Mouse (Mus musculus): ENCODE data around the gene Fgr.
A peak's percentile ranks its signal among the peaks of the same experiment; 100 is the strongest.
"Not testable (repeated sequence)": the region's sequence is repeated elsewhere in the genome, so short reads cannot be mapped to it uniquely, and the experiment has no call there.

Gene Fgr

DNA sequence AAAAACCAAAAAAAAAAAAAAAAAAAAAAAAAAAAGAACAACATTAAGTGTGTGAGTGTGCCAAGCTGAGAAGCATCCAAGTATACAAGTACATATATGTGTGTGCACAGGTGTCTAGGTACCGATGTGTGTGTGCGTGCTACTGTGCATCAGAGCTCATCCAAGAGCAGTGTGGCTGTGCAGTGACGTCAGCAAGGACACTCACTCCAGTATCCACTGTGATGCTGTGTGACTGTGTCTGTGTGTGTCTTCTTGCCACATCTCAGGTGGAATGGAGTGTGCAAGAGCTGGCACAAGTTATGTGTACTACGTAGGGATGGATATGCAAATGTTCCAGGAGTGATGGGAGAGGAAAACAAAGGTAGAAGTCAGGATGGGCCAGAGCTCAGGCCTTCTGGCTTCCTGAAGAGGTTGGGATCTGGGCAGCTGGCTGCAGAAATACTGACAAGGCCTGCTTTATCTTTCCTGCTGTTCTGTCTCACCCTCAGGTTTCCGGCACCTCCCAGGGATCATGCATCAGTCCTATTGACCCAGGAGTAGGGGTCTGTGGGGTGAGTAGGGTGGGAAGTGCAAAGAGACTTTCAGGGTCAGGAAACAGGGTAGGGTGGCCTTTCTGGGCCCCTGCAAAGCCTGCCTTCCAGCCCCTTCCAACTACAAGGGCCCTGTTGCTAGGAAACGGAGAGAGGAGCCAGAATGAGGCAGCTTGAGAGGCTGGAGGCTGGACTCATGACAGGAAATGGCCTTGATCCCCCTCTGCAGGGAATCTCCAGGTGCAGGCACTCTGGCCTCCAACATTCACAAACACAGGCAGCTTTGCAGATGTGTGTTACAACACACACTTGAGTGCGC, 10.0 kb downstream of the Fgr start:
- peak in 1 of 2 experiments; percentile 8 for DNase-seq (ENCODE audit: low spot score in 2 of 2)

DNA sequence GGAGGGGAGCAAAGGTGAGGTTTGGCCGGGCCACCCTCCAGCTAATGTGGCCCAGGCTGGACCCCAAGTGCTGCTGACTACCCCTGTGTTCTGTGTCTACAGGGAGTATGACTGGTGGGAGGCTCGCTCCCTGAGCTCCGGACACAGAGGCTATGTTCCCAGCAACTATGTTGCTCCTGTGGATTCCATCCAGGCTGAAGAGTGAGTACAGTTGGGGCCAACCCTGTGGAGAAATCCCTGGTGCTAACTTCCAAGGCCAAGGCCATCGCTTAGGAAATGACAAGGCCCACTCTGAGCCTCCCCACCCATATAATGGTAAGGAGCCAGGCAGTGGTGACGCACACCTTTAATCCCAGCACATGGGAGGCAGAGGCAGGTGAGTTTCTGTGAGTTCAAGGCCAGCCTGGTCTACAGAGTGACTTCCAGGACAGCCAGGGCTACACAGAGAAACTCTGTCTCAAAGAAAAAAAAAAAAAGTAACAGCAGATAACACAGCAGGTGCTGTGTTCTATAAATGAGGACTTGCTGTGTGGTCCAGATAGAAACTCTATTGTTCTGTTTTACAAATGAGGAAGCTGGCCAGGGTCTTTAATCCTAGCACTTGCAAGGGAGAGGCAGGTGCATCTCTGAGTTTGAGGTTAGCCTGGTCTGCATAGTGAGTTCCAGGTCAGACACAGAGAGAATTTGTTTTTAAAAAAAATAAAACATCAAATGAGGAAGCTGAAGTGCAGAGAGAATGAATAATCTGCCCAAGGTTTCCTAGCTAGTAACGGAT, 14.9 kb downstream of the Fgr start:
- peak; percentile 52 to 72 for DNase-seq (ENCODE audit: low spot score in 2 of 2)

DNA sequence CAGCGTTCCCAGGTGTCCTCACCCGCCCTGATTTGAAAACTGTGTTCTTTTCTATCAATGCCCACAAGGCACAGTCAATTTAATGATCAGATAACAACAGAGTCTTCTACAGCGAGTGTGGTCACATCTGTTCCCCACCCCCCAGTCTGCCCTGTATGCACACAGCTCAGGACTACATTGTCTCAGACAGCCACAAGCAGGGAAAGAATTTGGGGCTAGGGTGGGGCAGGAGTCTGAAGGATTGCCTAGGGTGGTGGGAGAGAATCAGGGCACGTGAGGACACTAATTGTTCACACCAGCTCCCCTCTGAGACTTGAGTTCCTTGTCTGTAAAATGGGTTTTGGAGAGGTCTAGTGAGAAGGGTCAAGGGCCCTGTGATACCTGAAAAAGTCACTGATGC, 19.7 kb downstream of the Fgr start:
- DNase-seq (ENCODE audit: low spot score in 2 of 2), result no peak

DNA sequence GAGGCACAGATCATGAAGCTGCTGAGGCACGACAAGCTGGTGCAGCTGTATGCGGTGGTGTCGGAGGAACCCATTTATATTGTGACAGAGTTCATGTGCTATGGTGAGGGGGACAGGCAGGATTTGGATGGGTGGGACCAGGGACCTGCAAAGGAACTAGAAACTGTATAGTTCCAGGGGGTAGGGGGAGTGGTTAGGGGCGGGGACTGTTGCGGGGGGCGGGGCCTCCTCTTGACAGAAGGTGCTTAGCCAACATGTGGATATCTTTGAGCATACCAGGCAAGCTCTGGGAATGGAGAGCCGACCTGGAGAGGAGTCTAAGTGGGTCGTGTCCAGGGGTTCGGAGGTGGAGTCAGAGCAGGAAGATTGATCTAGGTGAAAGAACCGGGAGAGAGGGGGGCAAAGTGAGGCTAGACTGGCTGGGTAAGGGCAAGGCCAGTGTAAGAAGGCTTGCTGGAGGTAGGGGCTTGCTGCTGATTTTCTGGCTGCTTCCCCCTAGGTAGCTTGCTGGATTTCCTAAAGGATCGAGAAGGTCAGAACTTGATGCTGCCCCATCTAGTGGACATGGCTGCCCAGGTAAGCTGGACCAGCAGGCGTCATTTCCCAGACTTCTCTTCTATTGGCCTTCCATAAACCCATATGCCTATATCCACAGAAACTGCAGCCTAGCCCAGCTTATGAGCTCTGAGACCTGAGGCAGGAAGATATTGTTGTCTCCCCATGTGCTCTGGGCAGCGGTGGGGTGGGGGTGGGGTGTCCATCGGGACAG, 23.8 kb downstream of the Fgr start:
- DNase-seq (ENCODE audit: low spot score in 2 of 2), result no peak

DNA sequence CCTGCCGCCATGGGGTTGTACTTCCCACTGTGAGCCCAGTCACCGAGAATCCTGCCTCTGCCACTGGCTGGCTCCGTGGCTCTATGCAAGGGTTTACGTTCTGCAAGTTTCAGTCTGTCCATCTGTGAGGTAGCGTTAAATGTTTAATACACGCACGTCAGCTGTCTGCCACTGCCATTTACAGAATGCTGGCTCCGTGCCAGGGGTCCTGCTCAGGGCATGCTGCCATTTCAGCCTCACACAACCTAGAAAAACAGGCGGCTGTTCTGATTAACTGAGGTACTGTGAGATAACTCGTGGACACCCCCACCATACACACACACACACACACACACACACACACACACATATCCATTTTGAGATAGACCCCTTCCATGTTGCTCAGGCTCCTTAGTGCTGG, 29.0 kb downstream of the Fgr start:
- DNase-seq (ENCODE audit: low spot score in 2 of 2), result peak in 1 of 2 experiments; percentile 42

DNA sequence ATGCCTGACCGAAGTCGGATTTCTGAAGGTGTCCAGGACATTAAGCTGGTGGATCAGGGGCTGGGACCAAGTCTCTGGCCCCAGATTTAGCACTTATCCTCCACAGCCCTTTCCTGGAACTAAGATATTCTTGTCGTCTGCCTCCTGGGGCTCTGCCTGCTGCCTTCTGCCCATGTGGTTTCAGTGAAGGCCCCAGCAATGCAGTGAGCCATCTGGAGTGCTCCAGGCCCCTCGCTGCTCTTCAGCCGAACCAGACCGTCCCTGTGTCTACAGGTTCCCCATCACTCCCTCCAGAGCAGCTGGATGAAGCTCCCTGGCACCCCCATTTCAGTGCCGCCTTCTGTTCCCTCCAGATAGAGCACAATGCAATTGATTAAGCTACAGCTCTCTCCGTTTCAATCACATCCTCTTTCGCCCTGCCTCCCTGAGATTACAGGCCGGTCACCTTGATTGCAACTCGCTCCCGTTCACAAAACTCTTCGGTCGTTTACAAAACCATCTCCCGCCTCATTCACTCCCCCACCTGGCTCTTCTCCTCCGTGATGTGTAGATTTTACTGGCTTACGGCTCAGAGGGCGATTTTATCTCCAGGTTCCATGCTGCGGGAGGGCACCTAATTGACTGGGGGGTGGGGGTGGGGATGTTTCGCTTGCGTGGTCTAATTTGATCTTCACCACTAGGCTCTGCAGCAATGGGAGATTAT, 29.6 kb downstream of the Fgr start:
- no peak for DNase-seq (ENCODE audit: low spot score in 2 of 2)

DNA sequence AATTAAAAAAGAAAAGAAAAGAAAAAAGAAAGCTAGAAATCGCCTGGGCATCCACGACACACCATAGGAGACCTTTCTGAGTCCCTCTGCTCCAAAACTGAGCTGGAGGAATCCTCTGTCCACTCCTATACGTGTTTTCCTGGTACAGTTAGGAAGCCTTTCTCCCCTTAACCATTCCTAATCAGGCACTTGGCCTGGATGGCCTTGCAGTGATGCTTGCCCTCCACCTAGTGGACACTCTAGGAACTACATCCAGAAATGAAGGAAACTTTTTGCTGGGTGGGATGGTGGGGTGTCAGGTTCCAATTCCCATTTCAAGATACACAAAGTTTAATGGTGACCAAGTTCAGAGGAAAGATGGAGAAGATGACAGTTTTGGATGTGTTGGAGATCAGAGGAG, 31.3 kb downstream of the Fgr start:
- DNase-seq (ENCODE audit: low spot score in 2 of 2), result peak; percentile 68 to 78

DNA sequence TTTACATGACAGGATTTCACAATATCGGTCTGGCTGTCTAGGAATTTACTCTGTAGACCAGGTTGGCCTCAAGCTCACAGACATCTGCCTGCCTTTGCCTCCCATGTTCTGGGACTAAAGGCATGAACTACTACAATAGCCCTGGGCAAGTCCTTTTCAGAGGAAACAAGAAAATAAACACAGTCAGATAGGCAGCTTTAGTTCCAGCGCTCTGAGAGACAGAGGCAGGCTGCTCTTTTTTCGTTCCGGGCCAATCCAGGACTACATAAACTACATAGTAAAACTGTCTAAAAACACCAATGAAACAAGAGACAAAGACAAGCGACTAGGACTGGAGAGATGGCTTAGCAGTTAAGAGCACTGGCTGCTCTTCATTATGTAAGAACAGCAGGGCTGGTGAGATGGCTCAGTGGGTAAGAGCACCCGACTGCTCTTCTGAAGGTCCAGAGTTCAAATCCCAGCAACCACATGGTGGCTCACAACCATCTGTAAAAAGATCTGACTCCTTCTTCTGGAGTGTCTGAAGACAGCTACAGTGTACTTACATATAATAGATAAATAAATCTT, 32.1 kb downstream of the Fgr start:
- not testable (repeated sequence) for DNase-seq (ENCODE audit: low spot score in 2 of 2)

DNA sequence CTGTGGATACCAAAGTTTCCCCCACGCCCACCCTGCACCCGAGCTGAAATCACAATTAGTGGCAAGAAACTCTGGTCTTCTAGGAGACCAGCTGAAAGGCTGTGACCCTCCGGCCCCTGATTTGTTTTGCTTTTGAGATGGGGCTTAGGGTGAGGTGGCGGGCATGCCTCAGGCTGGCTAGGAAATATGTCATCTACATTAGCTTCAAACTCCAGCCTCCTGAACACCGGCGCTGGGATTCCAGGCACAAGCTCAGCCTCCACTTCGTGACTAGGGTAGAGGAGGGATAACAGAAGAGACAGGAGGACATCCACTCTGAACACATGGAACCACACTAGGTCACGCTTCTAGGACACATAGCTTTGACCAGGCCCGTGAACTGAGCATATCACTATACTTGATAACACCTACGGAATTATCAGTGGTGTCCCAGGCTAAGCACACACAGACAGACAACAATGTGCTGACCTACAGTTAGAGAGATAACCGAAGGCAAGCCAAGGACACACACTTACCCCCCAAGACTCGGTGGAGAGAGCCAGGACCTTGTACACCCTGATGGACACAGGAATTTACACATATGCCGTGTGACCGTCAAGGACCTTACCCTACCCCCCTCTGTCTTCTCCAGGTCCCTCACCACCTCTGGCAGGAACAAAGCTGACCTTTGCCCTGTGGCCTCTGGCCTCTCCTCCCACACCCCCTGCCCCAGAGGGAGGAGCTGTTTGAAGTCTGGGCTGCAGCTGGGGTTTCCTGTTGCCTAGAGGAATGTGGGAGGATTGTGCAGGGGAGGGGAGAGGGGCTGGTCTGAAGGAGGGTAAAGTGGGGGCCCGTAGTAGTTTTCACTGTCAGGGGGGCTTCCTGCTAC, 33.9 kb downstream of the Fgr start:
- no peak for DNase-seq (ENCODE audit: low spot score in 2 of 2)

DNA sequence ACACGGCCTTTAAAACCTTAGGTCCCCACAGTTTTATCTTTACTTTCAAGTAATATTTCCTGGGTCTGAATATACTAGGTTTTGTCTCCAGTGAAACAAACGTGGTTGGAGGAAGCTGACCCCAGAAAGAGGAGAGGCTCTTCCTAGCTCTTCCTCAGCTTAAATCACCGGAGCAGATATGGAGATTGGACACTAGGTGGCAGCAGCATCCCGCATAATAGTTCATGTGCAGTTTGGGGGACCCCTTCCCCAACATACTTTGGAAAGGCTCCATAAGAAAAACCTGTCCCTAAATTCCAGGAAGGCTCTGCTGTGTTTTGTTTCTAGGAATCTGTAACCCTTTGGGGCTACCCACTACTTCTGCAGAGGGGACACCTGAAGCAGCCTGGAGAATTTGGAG, 35.2 kb downstream of the Fgr start:
- DNase-seq (ENCODE audit: low spot score in 2 of 2), result peak in 1 of 2 experiments; percentile 56

DNA sequence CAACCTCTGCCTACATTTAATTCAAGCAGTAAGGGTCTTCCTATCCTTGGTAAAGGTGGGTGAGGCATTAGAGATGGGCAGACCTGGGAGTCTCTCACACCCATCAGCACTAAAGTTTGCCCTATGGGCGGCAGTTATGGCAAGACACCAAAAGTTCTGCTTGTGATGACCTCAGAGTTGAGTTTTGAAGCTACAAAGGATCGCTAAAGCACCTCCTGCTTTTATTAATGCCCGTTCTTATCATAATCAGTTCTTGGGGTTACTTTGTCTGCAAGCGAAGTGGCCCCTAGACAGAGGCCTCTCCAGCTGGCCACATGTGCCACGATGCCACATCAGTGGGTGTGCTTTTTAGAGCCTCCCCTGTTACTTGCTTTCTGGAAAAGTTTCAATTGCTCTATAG, 35.8 kb downstream of the Fgr start:
- no peak for DNase-seq (ENCODE audit: low spot score in 2 of 2)

DNA sequence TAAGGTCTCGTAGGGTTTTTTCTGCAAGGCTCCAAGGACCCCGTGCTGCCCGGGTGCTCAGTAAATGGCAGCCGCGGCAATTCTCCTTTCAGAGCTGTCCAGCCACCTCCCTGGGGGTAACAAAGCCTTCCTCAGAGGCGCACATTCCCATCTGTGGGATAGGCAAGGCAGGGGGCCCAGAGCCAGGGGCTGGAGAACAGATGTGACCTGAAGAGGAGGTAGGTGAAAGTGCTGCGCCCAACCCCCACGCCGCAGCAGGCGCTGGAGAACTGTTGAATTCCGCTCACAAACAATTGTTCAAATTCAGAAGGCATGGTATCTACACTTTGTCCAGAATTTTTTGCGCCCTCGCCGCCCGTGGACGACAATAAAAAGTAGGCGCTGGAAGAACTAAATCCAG, 36.7 kb downstream of the Fgr start:
- DNase-seq (ENCODE audit: low spot score in 2 of 2), result no peak

DNA sequence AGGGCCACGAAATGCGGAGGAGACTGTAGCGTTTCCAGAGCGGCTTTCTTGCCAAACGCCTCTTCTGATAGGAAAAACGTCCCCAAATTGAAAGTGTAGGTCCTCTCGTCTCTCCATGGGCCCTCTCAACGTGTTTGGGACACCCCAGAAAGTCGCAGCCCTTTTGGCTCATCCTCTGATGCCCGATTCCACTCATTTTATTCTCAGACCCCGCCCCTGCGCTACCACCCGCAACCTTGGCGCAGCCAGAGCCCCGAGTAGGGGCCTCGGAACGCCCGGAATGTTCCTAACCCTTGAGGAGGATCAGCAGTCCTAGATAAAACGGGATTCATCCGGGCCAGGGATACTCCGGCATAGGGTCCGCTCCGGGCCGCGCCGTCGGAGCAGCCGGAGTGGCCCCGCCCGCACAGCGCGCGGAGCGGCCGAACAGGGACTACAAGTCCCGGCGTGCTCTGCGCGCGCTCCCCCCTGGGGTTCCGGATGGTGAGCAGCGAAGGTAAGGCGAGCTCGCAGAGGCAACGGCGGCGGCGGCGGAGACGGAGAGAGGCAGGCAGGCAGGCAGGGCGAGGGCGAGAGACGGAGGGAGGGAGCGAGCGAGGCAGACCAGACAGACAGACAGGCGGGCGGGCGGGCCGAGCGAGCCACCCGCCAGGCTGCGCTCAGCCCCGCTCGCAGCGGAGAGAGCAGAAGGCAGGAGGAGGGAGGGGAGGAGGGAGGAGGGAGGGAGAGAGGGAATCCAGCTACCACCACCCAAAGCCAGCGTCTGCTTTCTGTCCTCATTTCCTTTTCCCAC, 37.3 kb downstream of the Fgr start, which contains the start of gene Ahdc1:
Gene Ahdc1 (plus strand): TSS at position 233 of the 793 bp plus-strand sequence.
- DNase-seq (ENCODE audit: low spot score in 2 of 2), result peak; percentile 92 to 93

DNA sequence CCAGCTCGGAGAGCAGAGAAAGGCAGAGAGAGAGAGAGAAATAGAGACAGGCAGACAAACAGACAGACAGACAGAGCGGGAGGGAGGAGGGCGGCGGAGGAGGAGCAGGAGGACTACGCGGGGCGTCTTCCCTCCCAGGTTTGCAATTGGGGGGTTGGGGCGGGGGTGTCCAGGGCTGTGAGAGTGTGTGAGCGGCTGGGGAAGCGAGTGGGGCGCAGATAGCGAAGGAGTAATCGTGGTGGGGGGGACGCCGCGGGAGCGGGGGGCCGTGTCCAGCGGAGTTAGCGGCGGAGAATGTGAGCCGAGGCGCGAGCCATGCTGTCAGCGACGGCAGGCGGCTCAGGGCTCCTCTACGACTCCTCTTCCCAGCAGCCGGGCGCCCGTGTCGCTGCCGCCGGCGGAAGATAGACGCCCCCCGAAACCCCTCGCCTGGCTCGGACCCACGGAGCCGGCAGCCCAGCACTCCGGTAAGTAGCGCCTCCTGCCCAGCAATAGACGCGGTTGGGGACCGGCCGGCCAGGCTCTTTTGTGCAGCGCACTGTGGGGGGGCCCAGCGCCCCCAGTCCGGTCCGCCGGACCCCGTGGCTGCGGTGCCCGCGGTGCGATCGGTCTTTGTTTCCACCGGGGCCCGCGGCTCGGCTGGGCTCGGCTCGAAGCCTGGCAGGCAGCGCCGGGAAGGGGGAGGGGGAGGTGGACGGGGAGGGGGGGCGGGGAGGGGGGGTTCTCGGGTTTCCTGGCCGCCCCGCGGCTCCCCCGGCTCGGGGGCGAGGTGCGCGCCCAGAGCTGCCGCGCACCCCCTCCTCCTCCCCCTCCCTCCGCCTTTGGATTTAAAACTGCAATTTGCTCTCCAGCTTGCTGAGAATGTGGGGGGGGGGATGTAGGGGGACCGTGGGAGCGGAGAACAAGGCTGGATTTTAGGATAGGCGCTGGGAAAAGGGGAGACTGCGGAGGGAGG, 38.2 kb downstream of the Fgr start:
- peak; percentile 34 to 52 for DNase-seq (ENCODE audit: low spot score in 2 of 2)

DNA sequence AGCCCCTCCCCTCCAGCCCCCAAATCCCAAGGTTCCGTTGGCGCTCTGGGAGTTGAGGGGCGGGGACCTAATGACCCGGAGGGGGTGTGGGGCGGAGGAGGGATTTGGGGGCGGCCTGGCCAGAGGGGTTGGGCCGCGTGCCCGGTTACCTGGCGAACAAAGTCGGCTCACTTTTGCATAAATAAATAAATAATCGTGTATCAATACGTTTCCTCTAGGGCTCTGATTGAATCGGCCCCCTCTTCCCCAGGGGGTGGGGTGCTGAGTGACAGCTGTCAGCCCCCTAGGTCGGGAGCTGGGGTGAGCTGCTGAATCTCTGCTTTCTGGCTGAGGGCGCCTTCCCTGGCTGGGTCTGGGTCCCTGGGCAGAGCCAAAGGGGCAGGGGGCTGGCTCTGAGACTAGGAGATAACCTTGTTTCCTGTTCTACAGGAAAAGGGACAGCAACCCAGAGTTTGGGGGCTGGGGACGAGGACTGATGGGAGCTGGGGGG, 38.9 kb downstream of the Fgr start:
- DNase-seq (ENCODE audit: low spot score in 2 of 2), result no peak

DNA sequence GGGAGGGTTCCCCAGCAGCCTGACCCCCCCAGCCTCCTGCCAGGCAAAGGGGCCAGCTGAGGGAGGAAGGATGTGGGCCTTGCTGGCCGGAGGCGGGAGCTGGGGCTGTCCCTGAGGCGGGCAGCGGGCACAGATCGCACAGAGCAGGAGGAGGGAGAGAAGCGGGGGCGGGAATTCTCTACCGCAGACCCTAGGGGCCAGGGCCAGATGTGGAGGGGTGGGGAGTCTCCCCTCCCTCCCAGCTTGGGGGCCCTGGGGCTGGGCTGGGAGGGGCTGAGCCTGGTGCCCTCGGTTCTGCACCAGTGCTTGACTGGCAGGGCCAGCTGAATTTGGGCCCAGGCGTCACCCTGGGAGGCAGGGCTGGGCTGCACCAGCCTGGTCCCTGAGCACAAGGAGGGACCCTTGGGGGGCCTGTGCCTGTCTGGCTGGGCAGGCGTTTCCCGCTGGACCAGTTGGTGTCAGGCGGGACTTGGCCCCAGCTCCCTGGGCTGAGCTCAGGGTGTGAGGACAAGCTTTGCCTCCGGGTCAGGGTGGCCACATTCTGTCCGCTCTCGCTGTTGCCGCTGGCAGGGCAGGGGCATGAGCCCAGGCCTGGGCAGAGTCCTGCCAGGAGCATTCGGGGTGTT, 39.5 kb downstream of the Fgr start:
- DNase-seq (ENCODE audit: low spot score in 2 of 2), result peak; percentile 65 to 71

DNA sequence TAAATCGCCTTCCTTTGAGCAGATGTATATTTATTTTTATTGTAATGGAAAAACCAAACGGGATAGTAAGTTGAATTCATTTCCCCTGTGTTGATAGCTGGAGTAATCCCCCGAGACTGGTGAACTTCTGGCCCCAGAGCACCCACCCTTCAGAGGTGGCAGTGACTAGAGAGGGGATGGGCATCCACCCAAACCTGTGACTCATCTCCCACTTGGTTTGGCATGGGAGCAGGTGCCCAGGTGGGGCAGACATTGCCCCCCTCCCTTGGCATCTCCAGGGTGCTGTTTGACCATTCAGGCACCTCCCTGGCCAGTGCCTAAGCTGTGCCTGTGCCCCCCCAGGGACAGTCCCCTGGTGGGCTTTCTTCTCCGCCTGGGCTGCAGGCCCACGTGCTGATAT, 40.2 kb downstream of the Fgr start:
- no peak for DNase-seq (ENCODE audit: low spot score in 2 of 2)

All from spleen, postnatal 36 days (tissue).